Mouse (Mus musculus): ENCODE results near the gene Dhx58. TPM values are rescaled to one million over a fixed set of nuclear protein-coding genes. Genes with fewer than 3 reads are reported as not detected.

Gene Dhx58
- polyA plus RNA-seq, 2 experiments, result 2.3 to 3.2 TPM

GRCm38 (mm10) chr11:100738066-100738604 is 34.1 kb upstream of the Dhx58 start, which contains the start of gene Rab5c:
Gene Rab5c, minus strand, starts transcription at chr11:100738215.
- TF ChIP-seq POLR2A (IDR thresholded peaks at IDR 0.05; ENCODE audit: borderline replicate concordance, extremely low read depth, insufficient read depth, insufficient read length), result 0 out of 2 replicates have a peak, but pooled peaks have one; percentile 24
- Histone ChIP-seq H3K27me3 (ENCODE audit: control insufficient read depth, insufficient read depth, low read length) (no peaks in the 10 kb centered on the region), H3K9ac (ENCODE audit: low read depth, low read length, severe bottlenecking) (peak within 1 kb of the TSS; percentile 93)

GRCm38 (mm10) chr11:100737105-100737733 is 33.1 kb upstream of the Dhx58 start:
- Histone ChIP-seq H3K9ac (ENCODE audit: low read depth, low read length, severe bottlenecking) (peak overlapping the region; percentile 93), H3K4me1 (ENCODE audit: control insufficient read depth, insufficient read depth, low read length) (peaks cover 7% of the 10 kb centered on the region; the same call in 1 of the 2 replicates), H3K27ac (replicated peaks; ENCODE audit: low read depth, low read length) (no peak overlapping the region; the same call in 1 of the 2 replicates), H3K9me3 (ENCODE audit: control insufficient read depth, low read length) (no peaks in the 10 kb centered on the region), H3K36me3 (ENCODE audit: control insufficient read depth, insufficient read depth, low read length) (peaks cover 8% of the 10 kb centered on the region), H3K27me3 (ENCODE audit: control insufficient read depth, insufficient read depth, low read length) (no peaks in the 10 kb centered on the region), H3K4me3 (replicated peaks; ENCODE audit: low read length) (peak overlapping the region; percentile 95), H3K4me2 (replicated peaks; ENCODE audit: low read depth, low read length, severe bottlenecking) (peak overlapping the region; percentile 82)
- WGBS, result 4% methylated on average over 13 of the region's 13 CpGs
- no peak for DNase-seq (ENCODE audit: low spot score)
- ATAC-seq (ENCODE audit: low FRiP score, low read depth), result no peak
- no peak for TF ChIP-seq POLR2A (IDR thresholded peaks at IDR 0.05; ENCODE audit: borderline replicate concordance, extremely low read depth, insufficient read depth, insufficient read length)

More at GRCm38 (mm10) chr11:100738066-100738604, 34.1 kb upstream of the Dhx58 start, which contains the start of gene Rab5c:
- Histone ChIP-seq H3K9me3 (ENCODE audit: control insufficient read depth, low read length) (no peaks in the 10 kb centered on the region), H3K4me1 (ENCODE audit: control insufficient read depth, insufficient read depth, low read length) (peaks cover 7% of the 10 kb centered on the region; the same call in 1 of the 2 replicates), H3K36me3 (ENCODE audit: control insufficient read depth, insufficient read depth, low read length) (peaks cover 8% of the 10 kb centered on the region), H3K4me2 (replicated peaks; ENCODE audit: low read depth, low read length, severe bottlenecking) (peak within 1 kb of the TSS; percentile 82), H3K27ac (replicated peaks; ENCODE audit: low read depth, low read length) (peak within 1 kb of the TSS; percentile 14; the same call in 1 of the 2 replicates), H3K4me3 (replicated peaks; ENCODE audit: low read length) (peak within 1 kb of the TSS; percentile 95)
- WGBS, result under 1% methylated on average over 33 of the region's 39 CpGs
- ATAC-seq (ENCODE audit: low FRiP score, low read depth) (peak; percentile 100), DNase-seq (ENCODE audit: low spot score) (peak; percentile 99)

GRCm38 (mm10) chr11:100736746-100737080 is 32.6 kb upstream of the Dhx58 start:
- no peak for DNase-seq (ENCODE audit: low spot score)
- Histone ChIP-seq H3K4me1 (ENCODE audit: control insufficient read depth, insufficient read depth, low read length) (peaks cover 7% of the 10 kb centered on the region; the same call in 1 of the 2 replicates), H3K4me2 (replicated peaks; ENCODE audit: low read depth, low read length, severe bottlenecking) (peak overlapping the region; percentile 82), H3K9me3 (ENCODE audit: control insufficient read depth, low read length) (no peaks in the 10 kb centered on the region), H3K27ac (replicated peaks; ENCODE audit: low read depth, low read length) (no peak overlapping the region), H3K27me3 (ENCODE audit: control insufficient read depth, insufficient read depth, low read length) (no peaks in the 10 kb centered on the region), H3K36me3 (ENCODE audit: control insufficient read depth, insufficient read depth, low read length) (peaks cover 8% of the 10 kb centered on the region), H3K4me3 (replicated peaks; ENCODE audit: low read length) (peak overlapping the region; percentile 95), H3K9ac (ENCODE audit: low read depth, low read length, severe bottlenecking) (peak overlapping the region; percentile 93)
- no peak for TF ChIP-seq POLR2A (IDR thresholded peaks at IDR 0.05; ENCODE audit: borderline replicate concordance, extremely low read depth, insufficient read depth, insufficient read length)
- ATAC-seq (ENCODE audit: low FRiP score, low read depth), result no peak
- WGBS, result 84% methylated on average over 4 of the region's 4 CpGs

GRCm38 (mm10) chr11:100735954-100736745 is 32.1 kb upstream of the Dhx58 start:
- H3K9ac ChIP-seq (ENCODE audit: low read depth, low read length, severe bottlenecking), result peak overlapping the region; percentile 16; the same call in 1 of the 2 replicates
- 78% methylated on average over 14 of the region's 14 CpGs for WGBS
- peak overlapping the region; percentile 82; the same call in 1 of the 2 replicates for H3K4me2 ChIP-seq (replicated peaks; ENCODE audit: low read depth, low read length, severe bottlenecking)
- no peaks in the 10 kb centered on the region for H3K9me3 ChIP-seq (ENCODE audit: control insufficient read depth, low read length)
- DNase-seq (ENCODE audit: low spot score), result no peak
- no peaks in the 10 kb centered on the region for H3K27me3 ChIP-seq (ENCODE audit: control insufficient read depth, insufficient read depth, low read length)
- no peak for TF ChIP-seq POLR2A (IDR thresholded peaks at IDR 0.05; ENCODE audit: borderline replicate concordance, extremely low read depth, insufficient read depth, insufficient read length)
- H3K4me3 ChIP-seq (replicated peaks; ENCODE audit: low read length), result no peak overlapping the region
- peaks cover 8% of the 10 kb centered on the region for H3K36me3 ChIP-seq (ENCODE audit: control insufficient read depth, insufficient read depth, low read length)
- peaks cover 7% of the 10 kb centered on the region; the same call in 1 of the 2 replicates for H3K4me1 ChIP-seq (ENCODE audit: control insufficient read depth, insufficient read depth, low read length)
- no peak overlapping the region for H3K27ac ChIP-seq (replicated peaks; ENCODE audit: low read depth, low read length)
- ATAC-seq (ENCODE audit: low FRiP score, low read depth), result no peak
